Mouse (Mus musculus): ENCODE measurements around the gene Naaladl1. TPM values are rescaled to one million over a fixed set of nuclear protein-coding genes. Genes with fewer than 3 reads are reported as not detected.
"Not testable (repeated sequence)": the region's sequence is repeated elsewhere in the genome, so short reads cannot be mapped to it uniquely, and the experiment has no call there.

The Naaladl1 gene
- total and polyA plus RNA-seq, 2 experiments from 2014 or later = 0.14 to 0.51 TPM

GRCm38 (mm10) chr19:6126789-6127580 lies 21.4 kb downstream of the Naaladl1 start:
- H3K9ac ChIP-seq = no peak overlapping the region

GRCm38 (mm10) chr19:6127760-6128341 lies 22.3 kb downstream of the Naaladl1 start, which contains the start of gene Snx15:
Snx15 (minus strand) TSS chr19:6128304.
- Histone ChIP-seq H3K27me3 (ENCODE audit: insufficient read depth, low read length) (no peaks in the 10 kb centered on the region), H3K9me3 (ENCODE audit: low read length) (no peaks in the 10 kb centered on the region), H3K9ac (peak within 1 kb of the TSS; percentile 68), H3K27ac (ENCODE audit: low read depth, low read length) (peak within 1 kb of the TSS; percentile 95), H3K36me3 (ENCODE audit: insufficient read depth) (no peaks in the 10 kb centered on the region), H3K4me3 (ENCODE audit: low read depth, low read length) (peak within 1 kb of the TSS; percentile 51), H3K4me1 (ENCODE audit: insufficient read depth) (no peaks in the 10 kb centered on the region; the same call in 1 of the 2 replicates), H3K4me2 (ENCODE audit: low read depth) (peak within 1 kb of the TSS; percentile 65)
- DNase-seq = peak; percentile 96
- WGBS = 0% methylated on average over 32 of the region's 32 CpGs
- TF ChIP-seq CTCF (IDR thresholded peaks at IDR 0.05; ENCODE audit: low read depth) = no peak
- ATAC-seq = peak; percentile 97

More at GRCm38 (mm10) chr19:6126789-6127580, 21.4 kb downstream of the Naaladl1 start:
- Histone ChIP-seq H3K9me3 (ENCODE audit: low read length) (no peaks in the 10 kb centered on the region), H3K27ac (ENCODE audit: low read depth, low read length) (no peak overlapping the region), H3K4me2 (ENCODE audit: low read depth) (peak overlapping the region; percentile 65), H3K27me3 (ENCODE audit: insufficient read depth, low read length) (no peaks in the 10 kb centered on the region), H3K4me1 (ENCODE audit: insufficient read depth) (no peaks in the 10 kb centered on the region; the same call in 1 of the 2 replicates), H3K4me3 (ENCODE audit: low read depth, low read length) (peak overlapping the region; percentile 51), H3K36me3 (ENCODE audit: insufficient read depth) (no peaks in the 10 kb centered on the region)
- ATAC-seq (no peak), DNase-seq (no peak)
- WGBS = 74% methylated on average over 10 of the region's 10 CpGs
- no peak for TF ChIP-seq CTCF (IDR thresholded peaks at IDR 0.05; ENCODE audit: low read depth)

DNA sequence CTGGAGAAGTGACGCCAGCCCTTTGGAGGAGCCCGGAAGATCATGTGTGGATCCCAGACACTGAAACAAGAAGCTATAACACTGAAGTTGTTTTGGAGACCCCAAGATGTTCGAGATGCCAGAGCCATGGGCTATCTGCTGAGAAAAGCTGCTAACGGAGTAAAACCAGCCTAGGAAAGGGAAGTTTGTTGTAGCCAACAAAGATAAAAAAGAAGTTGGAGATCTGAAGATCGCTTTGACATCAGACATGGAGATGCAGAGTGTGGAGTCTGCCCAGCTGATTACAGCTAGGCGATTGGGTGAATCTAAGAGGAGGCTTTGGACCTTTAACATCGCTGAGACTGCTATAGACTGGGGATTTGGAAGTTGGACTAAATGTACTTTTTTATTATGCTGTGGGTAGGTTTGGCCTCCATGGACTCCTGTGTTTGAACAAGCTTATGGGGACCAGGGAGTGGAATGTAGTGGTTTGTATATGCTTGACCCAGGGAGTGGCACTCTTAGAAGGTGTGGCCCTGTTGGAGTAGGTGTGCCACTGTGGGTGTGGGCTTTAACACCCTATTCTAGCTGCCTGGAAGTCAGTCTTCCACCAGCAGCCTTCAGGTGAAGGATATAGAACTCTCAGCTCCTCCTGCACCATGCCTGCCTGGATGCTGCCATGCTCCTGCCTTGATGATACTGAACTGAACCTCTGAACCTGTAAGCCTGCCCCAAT lies 25.0 kb downstream of the Naaladl1 start:
- not testable (repeated sequence) for H3K27ac ChIP-seq (ENCODE audit: low read depth, low read length); H3K9ac ChIP-seq; H3K4me3 ChIP-seq (ENCODE audit: low read depth, low read length); H3K27me3 ChIP-seq (ENCODE audit: insufficient read depth, low read length); ATAC-seq; DNase-seq; H3K9me3 ChIP-seq (ENCODE audit: low read length); H3K4me2 ChIP-seq (ENCODE audit: low read depth); H3K4me1 ChIP-seq (ENCODE audit: insufficient read depth)
- H3K36me3 ChIP-seq (ENCODE audit: insufficient read depth) = peaks cover 18% of the 10 kb centered on the region
- 81% methylated on average over 7 of the region's 7 CpGs for WGBS

DNA sequence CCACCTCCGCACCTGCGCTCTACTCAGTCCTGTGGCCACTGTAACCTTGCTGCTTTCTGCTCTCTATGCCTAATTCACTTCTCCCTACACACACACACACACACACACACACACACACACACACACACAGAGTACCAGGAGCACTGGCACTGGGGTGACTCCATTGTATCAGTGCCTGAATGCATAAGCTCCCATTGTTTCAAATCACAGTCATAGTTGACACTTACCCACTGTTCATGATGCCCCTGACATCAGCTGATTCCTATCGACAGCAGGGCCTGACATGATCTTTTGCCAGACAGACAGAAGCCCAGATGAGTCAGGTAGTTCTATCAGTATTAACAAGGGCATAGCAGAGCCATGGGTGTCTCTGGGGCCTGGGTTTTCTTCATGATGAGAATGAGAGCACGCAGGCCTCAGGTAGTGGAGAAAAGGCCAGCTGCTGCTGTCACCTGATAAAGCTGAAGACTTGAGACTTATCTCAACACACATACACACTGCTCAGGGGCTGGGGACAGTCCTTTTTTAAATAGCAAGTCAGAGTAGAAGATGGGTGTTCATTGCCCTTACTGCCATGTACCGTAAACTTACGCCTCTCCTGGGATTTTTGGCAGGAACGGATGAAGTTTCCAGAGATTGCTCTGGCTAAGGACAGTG lies 26.7 kb downstream of the Naaladl1 start:
- ATAC-seq (no peak), DNase-seq (no peak)
- no peaks in the 10 kb centered on the region for H3K27me3 ChIP-seq (ENCODE audit: insufficient read depth, low read length)
- H3K9ac ChIP-seq = no peak overlapping the region
- no peak overlapping the region for H3K4me3 ChIP-seq (ENCODE audit: low read depth, low read length)
- peaks cover 32% of the 10 kb centered on the region for H3K36me3 ChIP-seq (ENCODE audit: insufficient read depth)
- no peaks in the 10 kb centered on the region for H3K9me3 ChIP-seq (ENCODE audit: low read length)
- H3K27ac ChIP-seq (ENCODE audit: low read depth, low read length) = no peak overlapping the region
- 84% methylated on average over 7 of the region's 7 CpGs for WGBS
- no peak for TF ChIP-seq CTCF (IDR thresholded peaks at IDR 0.05; ENCODE audit: low read depth)
- no peaks in the 10 kb centered on the region; the same call in 1 of the 2 replicates for H3K4me1 ChIP-seq (ENCODE audit: insufficient read depth)
- no peak overlapping the region for H3K4me2 ChIP-seq (ENCODE audit: low read depth)

GRCm38 (mm10) chr19:6133197-6133596 lies 27.6 kb downstream of the Naaladl1 start:
- H3K4me1 ChIP-seq (ENCODE audit: insufficient read depth); ATAC-seq; H3K9me3 ChIP-seq (ENCODE audit: low read length); H3K4me3 ChIP-seq (ENCODE audit: low read depth, low read length); H3K27me3 ChIP-seq (ENCODE audit: insufficient read depth, low read length); H3K9ac ChIP-seq; DNase-seq; H3K4me2 ChIP-seq (ENCODE audit: low read depth); H3K27ac ChIP-seq (ENCODE audit: low read depth, low read length): not testable (repeated sequence)
- H3K36me3 ChIP-seq (ENCODE audit: insufficient read depth) = peaks cover 35% of the 10 kb centered on the region
- WGBS = 62% methylated on average over 1 of the region's 1 CpGs

DNA sequence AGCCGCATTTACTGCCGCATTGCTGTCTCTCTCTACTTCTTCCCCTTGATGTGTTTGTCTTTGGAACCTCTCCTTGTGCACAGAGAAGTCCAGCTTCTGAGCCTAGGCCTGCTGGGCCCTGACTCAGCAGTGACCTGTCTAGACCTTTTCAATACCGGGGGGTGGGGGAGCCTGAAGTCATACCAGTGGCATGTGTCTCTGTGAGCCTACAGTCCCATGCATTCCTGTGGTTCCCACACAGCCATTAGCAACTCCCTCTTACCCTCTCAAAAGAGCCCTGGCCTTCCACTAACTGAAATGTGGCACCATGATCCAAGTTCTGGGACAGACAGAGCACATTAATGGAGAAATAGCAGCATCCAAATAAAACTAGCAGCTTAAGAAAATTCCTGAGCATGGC lies 30.8 kb downstream of the Naaladl1 start:
- H3K9ac ChIP-seq = no peak overlapping the region
- no peaks in the 10 kb centered on the region for H3K27me3 ChIP-seq (ENCODE audit: insufficient read depth, low read length)
- ATAC-seq = no peak
- 91% methylated on average over 3 of the region's 3 CpGs for WGBS
- no peak overlapping the region for H3K4me2 ChIP-seq (ENCODE audit: low read depth)
- H3K4me1 ChIP-seq (ENCODE audit: insufficient read depth) = peaks cover 10% of the 10 kb centered on the region
- H3K36me3 ChIP-seq (ENCODE audit: insufficient read depth) = peaks cover 35% of the 10 kb centered on the region
- H3K27ac ChIP-seq (ENCODE audit: low read depth, low read length) = no peak overlapping the region
- H3K4me3 ChIP-seq (ENCODE audit: low read depth, low read length) = no peak overlapping the region
- no peaks in the 10 kb centered on the region for H3K9me3 ChIP-seq (ENCODE audit: low read length)
- no peak for DNase-seq
- no peak for TF ChIP-seq CTCF (IDR thresholded peaks at IDR 0.05; ENCODE audit: low read depth)

Data from forebrain, postnatal 0 days (tissue).